Mouse (Mus musculus): ENCODE measurements around the gene Zfp446.

- TF ChIP-seq CTCF (IDR thresholded peaks at IDR 0.05; ENCODE audit: low read depth): no peak
- TF ChIP-seq EP300 (IDR thresholded peaks at IDR 0.05; ENCODE audit: low read depth): no peak
These were observed 42.8 kb upstream of the Zfp446 start for GRCm38 (mm10) chr7:12934808-12935207.

Data from liver, embryonic 14.5 days (tissue).